Mouse (Mus musculus) heart, adult 8-10 months (tissue): ENCODE measurements around the gene Kmt2c. TPM values are rescaled to one million over a fixed set of nuclear protein-coding genes. Genes with fewer than 3 reads are reported as not detected.
A peak's percentile ranks its signal among the peaks of the same experiment; 100 is the strongest.
"Not testable (repeated sequence)": the region's sequence is repeated elsewhere in the genome, so short reads cannot be mapped to it uniquely, and the experiment has no call there.

ENCODE experiments used
- DNase-seq: peaks from one replicate; pipeline ENCODE4 v3.0.0; 2022; ENCODE audit warnings: low spot score
- total RNA-seq, 4 experiments: library from RNA; stranded (reverse); gene quantifications; 2 replicates each; pipeline ENCODE4 v1.2.4; 2022

Kmt2c gene
- total RNA-seq, 4 experiments from 2014 or later: 40.1 to 47.0 (median 44.4) TPM

DNA sequence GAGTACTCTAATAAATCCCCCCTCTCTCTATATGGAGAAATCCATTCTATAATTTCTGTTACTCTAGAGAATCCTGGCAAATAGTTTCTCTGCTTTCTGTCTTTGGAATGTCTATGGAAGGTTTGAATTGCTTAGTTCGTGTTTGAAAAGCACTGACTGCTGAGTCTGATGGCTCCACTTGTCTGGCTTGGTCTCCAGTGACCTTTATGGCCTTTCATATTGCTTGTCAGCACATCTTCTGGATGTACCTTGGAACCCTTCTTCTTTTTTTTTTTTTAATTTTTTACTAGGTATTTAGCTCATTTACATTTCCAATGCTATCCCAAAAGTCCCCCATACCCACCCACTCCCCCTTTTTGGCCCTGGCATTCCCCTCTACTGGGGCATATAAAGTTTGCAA lies 274.2 kb downstream of the Kmt2c start:
- DNase-seq: not testable (repeated sequence)

DNA sequence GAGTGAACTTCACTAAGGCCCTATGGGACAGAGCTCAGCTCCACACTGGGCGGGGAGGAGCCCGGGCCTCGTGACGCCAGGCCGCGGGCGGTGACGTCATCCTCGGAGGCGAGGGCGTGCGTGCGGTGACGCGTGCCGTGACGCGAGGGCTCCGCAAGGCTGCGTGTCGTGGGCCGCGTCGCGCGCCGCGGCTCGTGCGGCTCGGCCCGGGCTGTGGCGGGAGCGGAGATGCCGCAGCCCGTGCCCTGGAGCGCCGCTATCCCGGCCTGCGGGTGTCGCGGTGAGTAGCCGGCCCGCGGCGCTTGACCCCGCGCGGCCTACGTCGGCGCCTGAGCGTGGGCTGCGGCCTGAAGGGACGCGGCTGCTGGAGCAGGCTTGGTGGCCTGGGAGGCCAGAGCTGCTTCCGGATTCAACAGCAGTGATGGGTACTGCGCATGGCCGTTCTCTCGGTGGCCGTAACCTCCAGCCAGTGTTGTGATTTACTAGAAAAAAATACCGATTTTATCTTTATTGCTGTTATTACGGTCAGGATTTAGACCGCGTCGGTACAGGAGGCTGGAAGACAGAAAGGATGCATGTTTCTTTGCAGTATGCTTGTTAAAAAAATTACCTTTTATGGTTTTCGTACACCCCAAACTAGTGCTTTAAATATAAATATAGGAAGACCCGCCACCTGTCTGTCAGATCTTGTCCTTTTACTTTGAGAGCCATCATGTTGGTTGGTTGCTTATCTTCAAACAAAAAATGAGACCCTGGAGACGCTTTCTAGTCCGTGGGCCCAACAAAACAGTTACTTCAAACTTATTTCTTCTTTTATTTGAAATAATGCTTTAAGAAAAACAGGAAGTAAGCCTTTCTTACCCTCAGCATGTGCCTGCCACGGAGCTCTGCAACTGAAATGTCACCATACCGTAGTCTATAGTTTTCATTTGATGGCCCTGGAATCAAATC lies 275.6 kb downstream of the Kmt2c start, which contains the start of gene E130116L18Rik:
Gene E130116L18Rik (minus strand): TSS at position 402 of the 951 bp plus-strand sequence.
- peak; percentile 84 for DNase-seq

Other genes with a start within 250 kb of the Kmt2c start
- under 1 TPM in 1 of 4 experiments, not detected in 3; 0.12 TPM for gene Cct8l1, start 17.3 kb upstream of the Kmt2c start, total RNA-seq
- gene Xrcc2, start 207.0 kb upstream of the Kmt2c start, total RNA-seq: 1 to 10 TPM; 4.8 to 6.3 (median 5.8) TPM